Mouse (Mus musculus) urinary bladder, adult 18-20 months (tissue): ENCODE measurements around the gene Dnaaf1.

Source experiments
- DNase-seq, 2 experiments: peaks; one replicate each; pipeline ENCODE4 v3.0.0; 2022; ENCODE audit warnings: low spot score in 2 of 2, mixed read lengths in 2 of 2

The Dnaaf1 gene

DNA sequence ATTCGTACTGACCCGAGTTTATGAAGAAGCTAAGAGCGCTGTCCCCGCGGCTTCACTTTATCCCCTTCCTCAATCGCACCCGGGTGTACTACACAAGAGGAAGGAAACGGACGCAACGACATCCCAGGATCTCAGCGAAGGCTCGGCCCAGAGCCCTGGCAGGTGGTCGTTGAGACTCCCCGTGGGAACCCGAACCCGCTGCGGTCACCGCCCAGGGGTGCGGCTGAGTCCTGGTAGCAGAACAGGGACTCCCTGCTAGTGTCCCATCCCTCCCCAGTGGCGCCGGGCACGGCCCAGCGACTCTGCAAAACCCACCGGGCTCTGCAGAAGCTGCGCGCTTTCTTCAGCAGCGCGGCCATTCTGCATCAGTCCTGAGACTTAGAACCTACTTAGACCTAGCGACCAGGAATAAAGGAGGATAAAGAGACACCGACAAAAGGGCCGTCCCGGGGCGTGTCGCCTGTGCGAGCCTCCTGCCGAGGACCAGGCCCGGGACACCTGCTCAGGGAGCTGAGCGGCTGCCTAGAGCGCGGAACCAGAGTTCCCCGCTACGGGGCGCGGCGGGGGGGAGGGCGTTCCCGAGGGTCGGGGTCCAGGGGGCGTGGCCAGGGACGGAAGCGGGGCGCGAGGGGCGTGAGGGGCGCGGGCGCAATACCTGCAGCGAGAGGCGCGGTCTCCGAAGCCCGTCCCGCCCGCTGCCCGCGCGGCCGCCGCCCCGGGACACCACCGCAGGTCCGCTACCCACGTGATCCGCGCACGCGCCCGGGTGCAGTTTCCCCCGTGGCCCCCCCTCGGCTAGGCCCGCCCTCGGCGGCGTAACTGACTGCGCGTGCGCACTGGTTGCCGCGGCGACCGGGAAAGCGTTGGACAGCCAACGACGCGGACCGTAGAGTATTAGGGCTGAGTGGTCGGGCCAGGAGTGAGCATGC lies at the start of gene Dnaaf1, which contains the start of gene Hsdl1:
Dnaaf1 (plus strand) TSS at position 799 of the 929 bp plus-strand sequence.
Hsdl1 (minus strand) TSS at position 747 of the 929 bp plus-strand sequence.
- DNase-seq = peak; percentile 92 to 98

DNA sequence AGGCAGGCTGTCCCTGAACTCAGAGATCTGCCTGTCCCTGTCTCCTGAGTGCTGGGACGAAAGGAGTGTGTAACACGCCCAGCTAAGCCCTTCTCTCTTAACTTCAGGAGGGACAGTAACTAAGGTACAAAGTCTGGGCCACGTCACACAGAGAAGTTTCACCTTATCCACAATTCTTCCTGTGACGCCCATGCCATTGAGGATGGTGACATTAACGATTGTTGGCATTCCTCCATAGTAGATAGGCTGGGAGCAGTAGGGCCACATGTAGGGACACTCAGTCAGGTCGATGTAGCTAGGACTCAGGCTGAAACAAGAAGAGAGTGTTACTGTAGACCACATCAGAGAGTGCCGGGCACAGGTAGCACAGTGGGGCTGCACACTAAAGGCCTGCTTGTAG lies 46.3 kb upstream of the Dnaaf1 start:
- DNase-seq = no peak

DNA sequence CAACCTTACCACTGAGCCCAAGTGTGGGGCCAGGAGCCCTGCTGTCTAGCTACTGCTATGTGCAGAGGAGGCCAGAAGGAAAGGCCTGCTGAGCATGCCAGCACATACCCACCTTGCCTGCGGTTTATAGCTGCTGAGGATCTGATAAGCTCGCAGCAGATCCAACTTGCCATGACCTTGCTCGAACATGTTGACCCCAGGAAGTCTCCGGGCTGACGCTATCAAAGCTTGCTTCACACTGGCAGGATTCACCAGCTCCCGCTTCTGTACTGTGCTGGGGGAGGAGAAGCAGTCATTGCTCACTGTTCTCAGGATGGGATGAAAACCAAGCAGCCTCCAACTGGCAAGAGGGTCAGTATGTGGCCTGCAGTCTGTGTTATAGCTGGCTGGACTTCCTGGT lies 44.1 kb upstream of the Dnaaf1 start:
- peak; percentile 31 to 54 for DNase-seq

- no peak for DNase-seq
Observed at GRCm38 (mm10) chr8:119531397-119531796, 43.6 kb upstream of the Dnaaf1 start.

DNA sequence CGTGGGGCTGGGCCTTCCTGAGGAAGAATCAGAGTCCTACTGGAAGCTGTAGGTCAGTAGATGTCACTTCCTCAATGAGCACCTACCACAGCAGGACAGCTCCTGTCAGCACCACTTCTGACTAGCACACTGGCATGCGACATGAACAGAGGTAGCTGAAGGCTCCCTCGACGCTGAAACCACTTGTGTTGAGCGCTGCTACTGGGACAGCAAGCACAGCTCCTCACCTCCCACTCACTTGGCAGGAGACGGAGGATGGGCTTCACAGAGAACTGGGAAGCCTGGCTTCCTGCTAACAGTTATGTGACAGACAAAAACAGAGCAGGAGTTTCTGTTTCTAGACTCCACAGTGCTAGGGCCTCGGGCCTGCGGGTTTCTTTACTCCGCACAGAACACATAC lies 43.1 kb upstream of the Dnaaf1 start:
- DNase-seq = no peak

GRCm38 (mm10) chr8:119544606-119545005 lies 30.4 kb upstream of the Dnaaf1 start:
- no peak for DNase-seq

DNA sequence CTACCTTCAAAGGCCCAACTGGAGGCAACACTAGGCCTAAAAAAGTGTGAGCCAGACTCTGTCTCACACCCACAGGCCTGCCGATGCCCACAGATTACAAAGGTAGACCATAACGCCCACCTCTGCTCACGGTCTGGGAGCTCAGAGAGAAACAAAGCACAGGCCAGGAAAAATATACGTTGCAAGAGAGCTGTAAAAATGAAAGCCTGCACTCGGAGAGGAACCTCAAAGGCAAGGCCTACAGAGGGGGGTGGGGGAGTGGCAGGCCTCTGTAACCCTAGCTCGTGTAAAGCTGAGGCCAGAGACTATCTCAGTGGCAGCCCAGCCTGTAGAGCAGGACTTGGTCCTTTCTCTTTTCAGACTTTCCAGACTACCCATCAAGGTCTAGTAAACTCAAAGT lies 29.9 kb upstream of the Dnaaf1 start:
- DNase-seq = no peak

DNA sequence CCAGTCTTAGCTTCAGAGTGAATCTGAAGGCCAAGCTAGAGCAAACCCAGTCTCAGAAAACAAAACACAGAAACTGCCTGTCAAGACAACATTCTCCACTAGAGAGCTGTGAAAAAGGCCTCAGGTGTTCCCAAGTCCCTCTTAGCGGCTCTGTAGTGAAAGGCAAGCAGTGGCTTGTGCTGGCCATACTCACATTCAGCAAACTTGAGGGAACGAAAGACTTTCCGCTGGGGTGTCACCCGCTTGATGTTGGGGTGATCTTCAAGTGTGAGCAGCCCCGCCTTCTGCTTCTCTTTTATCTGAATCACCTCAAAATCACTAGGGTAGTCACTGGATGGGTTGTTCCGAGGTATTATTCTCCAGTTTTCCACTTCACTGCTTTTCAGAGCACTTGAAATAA lies 29.2 kb upstream of the Dnaaf1 start:
- DNase-seq = no peak

- DNase-seq = no peak
Observed at GRCm38 (mm10) chr8:119547019-119547691, 27.9 kb upstream of the Dnaaf1 start.

GRCm38 (mm10) chr8:119548560-119549113 lies 26.4 kb upstream of the Dnaaf1 start:
- no peak for DNase-seq

- no peak for DNase-seq
Observed at GRCm38 (mm10) chr8:119552967-119553366, 22.1 kb upstream of the Dnaaf1 start.

- DNase-seq = no peak
Observed at GRCm38 (mm10) chr8:119555861-119556260, 19.2 kb upstream of the Dnaaf1 start.

GRCm38 (mm10) chr8:119557132-119557531 lies 17.9 kb upstream of the Dnaaf1 start:
- DNase-seq = no peak

DNA sequence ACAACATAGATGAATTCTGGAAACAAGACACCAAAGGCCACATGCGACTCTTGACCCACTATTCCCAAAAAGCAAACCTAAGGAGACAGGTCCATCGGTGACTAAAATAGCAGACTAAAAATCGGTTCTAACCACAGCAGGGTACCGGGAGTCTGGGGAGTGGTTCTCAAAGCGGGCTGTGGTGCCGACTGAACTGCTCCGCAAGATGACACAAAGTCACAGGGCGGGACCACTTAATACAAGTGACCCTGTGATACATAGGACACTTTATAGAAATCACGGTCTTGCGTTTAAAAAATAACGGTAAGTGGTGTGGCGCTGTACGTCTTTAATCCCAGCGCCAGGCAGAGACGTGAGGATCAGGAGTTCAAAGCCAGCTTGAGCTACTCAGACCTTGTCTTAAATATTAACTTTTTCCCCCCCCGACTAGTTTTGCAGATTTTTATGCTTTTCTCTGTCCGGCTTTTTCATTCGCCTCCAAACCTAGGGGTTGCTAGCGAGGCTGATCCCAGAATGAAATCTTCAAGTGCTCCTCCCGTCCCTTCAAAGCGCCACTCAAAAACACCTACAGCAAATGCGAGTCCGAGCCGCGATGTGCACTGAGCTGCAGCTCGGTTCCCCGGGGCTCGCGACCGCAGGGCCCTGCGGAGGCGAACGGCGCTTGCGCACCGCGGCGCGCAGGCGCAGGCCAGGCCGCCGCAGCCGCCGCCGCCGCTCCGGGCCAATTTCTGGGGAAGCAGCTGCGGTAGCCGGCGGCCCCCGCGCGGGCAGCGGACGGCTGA lies 17.0 kb upstream of the Dnaaf1 start:
- DNase-seq = no peak

GRCm38 (mm10) chr8:119558603-119559401 lies 16.2 kb upstream of the Dnaaf1 start, which contains the start of gene Mbtps1:
TSS of gene Mbtps1 (minus strand) at chr8:119558735.
- DNase-seq = peak; percentile 97 to 99

DNA sequence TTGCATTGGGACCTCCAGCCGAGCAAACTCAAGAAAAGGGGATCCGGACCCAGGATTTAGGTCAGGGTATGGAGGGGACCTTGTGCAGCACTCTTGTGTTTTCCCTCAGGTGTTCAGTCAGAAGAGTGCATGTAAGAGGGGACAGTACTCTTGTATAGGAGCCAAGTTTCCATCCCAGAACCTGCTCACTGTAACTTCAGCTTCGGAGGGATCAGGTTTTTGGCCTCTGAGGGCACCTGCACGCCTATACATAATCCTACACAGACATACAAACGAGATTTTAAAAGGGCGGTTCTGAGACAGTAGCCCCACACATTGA lies 15.7 kb upstream of the Dnaaf1 start:
- DNase-seq = no peak

- DNase-seq = no peak
Observed at GRCm38 (mm10) chr8:119563849-119564251, 11.2 kb upstream of the Dnaaf1 start.

DNA sequence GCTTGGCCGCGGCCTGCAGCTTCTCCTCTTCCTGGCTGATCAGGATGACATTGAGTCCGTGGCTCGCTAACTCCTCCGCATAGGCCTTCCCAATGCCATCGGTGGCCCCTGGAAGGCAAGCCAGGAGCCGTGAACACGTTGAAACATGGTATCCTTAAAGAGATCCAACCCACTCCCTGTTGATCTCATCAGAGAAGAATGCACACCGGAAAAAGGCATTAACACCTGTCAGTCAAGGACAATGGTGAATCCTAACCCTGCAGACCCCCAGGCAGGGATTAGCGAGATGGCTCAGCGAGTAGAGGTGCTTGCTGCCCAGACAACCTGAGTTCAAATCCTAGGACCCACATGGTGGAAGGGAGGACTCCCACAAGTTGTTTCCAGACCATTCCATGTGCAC lies 8.7 kb upstream of the Dnaaf1 start:
- DNase-seq = no peak

- DNase-seq = no peak
Observed at GRCm38 (mm10) chr8:119568251-119568650, 6.8 kb upstream of the Dnaaf1 start.

- no peak for DNase-seq
Observed at GRCm38 (mm10) chr8:119568951-119569350, 6.1 kb upstream of the Dnaaf1 start.

GRCm38 (mm10) chr8:119569881-119570280 lies 5.2 kb upstream of the Dnaaf1 start:
- DNase-seq = no peak
